Mouse (Mus musculus): ENCODE measurements around the gene Pemt. TPM values are rescaled to one million over a fixed set of nuclear protein-coding genes. Genes with fewer than 3 reads are reported as not detected.

Pemt gene
- polyA plus RNA-seq (2014; fragmentation: Nextera tagmentation; extraction: Ambion mirVana) = 6.2 and 7.7 TPM in 2 replicates

DNA sequence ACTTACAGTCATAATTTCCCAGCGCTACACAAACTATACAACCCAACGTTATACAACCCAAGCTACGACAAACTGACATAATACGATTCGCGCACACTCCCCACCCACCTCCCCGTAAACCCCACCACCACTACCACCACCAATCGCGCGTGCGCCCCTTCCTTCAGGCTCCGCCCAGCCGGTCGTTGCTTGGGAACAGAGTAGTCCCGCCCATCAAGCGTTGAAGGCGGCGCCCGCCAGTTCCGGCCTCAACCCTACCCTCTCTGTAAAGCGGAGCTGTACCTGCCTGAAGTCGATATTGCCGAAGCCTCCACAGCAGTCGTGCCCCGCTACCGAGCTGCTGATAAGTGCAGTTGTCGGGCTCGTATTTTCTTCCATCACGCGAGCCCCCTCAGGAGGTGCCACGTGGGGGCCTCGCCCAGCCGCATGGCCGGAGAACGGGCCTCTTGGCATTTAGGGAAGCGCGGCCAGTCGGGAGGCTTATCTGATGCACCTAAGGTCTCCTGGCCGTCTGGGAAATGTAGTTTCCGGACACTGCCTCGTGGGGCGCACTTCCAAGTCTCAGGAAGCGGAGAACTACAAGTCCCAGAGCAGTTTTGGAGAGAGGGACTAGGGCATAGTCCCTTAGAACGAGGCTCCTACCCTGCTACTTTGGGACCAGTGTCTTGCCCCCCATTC is at the start of gene Pemt:
TSS of gene Pemt (minus strand) at position 432 of the 678 bp plus-strand sequence.
- under 1% methylated on average over 44 of the region's 44 CpGs for WGBS
- Histone ChIP-seq H3K9ac (ENCODE audit: low read length) (peak within 1 kb of the TSS; percentile 56), H3K36me3 (ENCODE audit: control insufficient read depth, insufficient read depth, low read length) (no peaks in the 10 kb centered on the region), H3K4me3 (ENCODE audit: low read depth, low read length) (peak within 1 kb of the TSS; percentile 40), H3K9me3 (ENCODE audit: control insufficient read depth, low read length) (no peaks in the 10 kb centered on the region), H3K27ac (ENCODE audit: low read depth, low read length) (peak within 1 kb of the TSS; percentile 51; the same call in 1 of the 2 replicates), H3K27me3 (ENCODE audit: control insufficient read depth, insufficient read depth, low read length) (no peaks in the 10 kb centered on the region), H3K4me2 (ENCODE audit: low read depth, low read length, severe bottlenecking) (peak within 1 kb of the TSS; percentile 53), H3K4me1 (replicated peaks; ENCODE audit: control insufficient read depth, insufficient read depth, low read length) (peaks cover 6% of the 10 kb centered on the region; the same call in 1 of the 2 replicates)
- ATAC-seq (replicated peaks; ENCODE audit: low FRiP score) (peak; percentile 98), DNase-seq (ENCODE audit: low spot score) (peak; percentile 97)

GRCm38 (mm10) chr11:60094909-60095810 is 48.9 kb upstream of the Pemt start:
- no peak overlapping the region; the same call in 1 of the 2 replicates for H3K27ac ChIP-seq (ENCODE audit: low read depth, low read length)
- H3K9me3 ChIP-seq (ENCODE audit: control insufficient read depth, low read length) = no peaks in the 10 kb centered on the region
- ATAC-seq (replicated peaks; ENCODE audit: low FRiP score) = no peak
- no peaks in the 10 kb centered on the region for H3K27me3 ChIP-seq (ENCODE audit: control insufficient read depth, insufficient read depth, low read length)
- no peak overlapping the region; the same call in 1 of the 2 replicates for H3K9ac ChIP-seq (ENCODE audit: low read length)
- peaks cover 3% of the 10 kb centered on the region; the same call in 1 of the 2 replicates for H3K4me1 ChIP-seq (replicated peaks; ENCODE audit: control insufficient read depth, insufficient read depth, low read length)
- no peak overlapping the region for H3K4me2 ChIP-seq (ENCODE audit: low read depth, low read length, severe bottlenecking)
- no peaks in the 10 kb centered on the region for H3K36me3 ChIP-seq (ENCODE audit: control insufficient read depth, insufficient read depth, low read length)
- no peak for DNase-seq (ENCODE audit: low spot score)
- no peak overlapping the region for H3K4me3 ChIP-seq (ENCODE audit: low read depth, low read length)
- WGBS = 49% methylated on average over 9 of the region's 9 CpGs

GRCm38 (mm10) chr11:60093984-60094587 is 47.8 kb upstream of the Pemt start:
- Histone ChIP-seq H3K4me3 (ENCODE audit: low read depth, low read length) (no peak overlapping the region), H3K9ac (ENCODE audit: low read length) (0 out of 2 replicates have a peak overlapping the region, but pooled peaks have one; percentile 27), H3K27me3 (ENCODE audit: control insufficient read depth, insufficient read depth, low read length) (no peaks in the 10 kb centered on the region), H3K9me3 (ENCODE audit: control insufficient read depth, low read length) (no peaks in the 10 kb centered on the region), H3K4me1 (replicated peaks; ENCODE audit: control insufficient read depth, insufficient read depth, low read length) (peaks cover 3% of the 10 kb centered on the region; the same call in 1 of the 2 replicates), H3K27ac (ENCODE audit: low read depth, low read length) (no peak overlapping the region), H3K4me2 (ENCODE audit: low read depth, low read length, severe bottlenecking) (no peak overlapping the region), H3K36me3 (ENCODE audit: control insufficient read depth, insufficient read depth, low read length) (no peaks in the 10 kb centered on the region)
- DNase-seq (ENCODE audit: low spot score) (no peak), ATAC-seq (replicated peaks; ENCODE audit: low FRiP score) (no peak)
- WGBS = 32% methylated on average over 7 of the region's 7 CpGs

GRCm38 (mm10) chr11:60093227-60093626 is 46.9 kb upstream of the Pemt start:
- Histone ChIP-seq H3K4me3 (ENCODE audit: low read depth, low read length) (no peak overlapping the region), H3K36me3 (ENCODE audit: control insufficient read depth, insufficient read depth, low read length) (no peaks in the 10 kb centered on the region), H3K9ac (ENCODE audit: low read length) (no peak overlapping the region), H3K9me3 (ENCODE audit: control insufficient read depth, low read length) (no peaks in the 10 kb centered on the region), H3K27me3 (ENCODE audit: control insufficient read depth, insufficient read depth, low read length) (no peaks in the 10 kb centered on the region), H3K4me1 (replicated peaks; ENCODE audit: control insufficient read depth, insufficient read depth, low read length) (peaks cover 3% of the 10 kb centered on the region; the same call in 1 of the 2 replicates), H3K4me2 (ENCODE audit: low read depth, low read length, severe bottlenecking) (no peak overlapping the region), H3K27ac (ENCODE audit: low read depth, low read length) (no peak overlapping the region)
- DNase-seq (ENCODE audit: low spot score) (no peak), ATAC-seq (replicated peaks; ENCODE audit: low FRiP score) (no peak)

GRCm38 (mm10) chr11:60091422-60091761 is 45.1 kb upstream of the Pemt start:
- H3K9ac ChIP-seq (ENCODE audit: low read length) = no peak overlapping the region
- no peak for DNase-seq (ENCODE audit: low spot score)
- H3K9me3 ChIP-seq (ENCODE audit: control insufficient read depth, low read length) = no peaks in the 10 kb centered on the region
- no peak overlapping the region for H3K4me2 ChIP-seq (ENCODE audit: low read depth, low read length, severe bottlenecking)
- H3K4me1 ChIP-seq (replicated peaks; ENCODE audit: control insufficient read depth, insufficient read depth, low read length) = peaks cover 3% of the 10 kb centered on the region; the same call in 1 of the 2 replicates
- no peaks in the 10 kb centered on the region for H3K36me3 ChIP-seq (ENCODE audit: control insufficient read depth, insufficient read depth, low read length)
- H3K27ac ChIP-seq (ENCODE audit: low read depth, low read length) = no peak overlapping the region
- WGBS = 72% methylated on average over 7 of the region's 7 CpGs
- H3K27me3 ChIP-seq (ENCODE audit: control insufficient read depth, insufficient read depth, low read length) = no peaks in the 10 kb centered on the region
- H3K4me3 ChIP-seq (ENCODE audit: low read depth, low read length) = no peak overlapping the region
- no peak for ATAC-seq (replicated peaks; ENCODE audit: low FRiP score)

GRCm38 (mm10) chr11:60090696-60091421 is 44.6 kb upstream of the Pemt start:
- Histone ChIP-seq H3K27me3 (ENCODE audit: control insufficient read depth, insufficient read depth, low read length) (no peaks in the 10 kb centered on the region), H3K36me3 (ENCODE audit: control insufficient read depth, insufficient read depth, low read length) (no peaks in the 10 kb centered on the region), H3K9me3 (ENCODE audit: control insufficient read depth, low read length) (no peaks in the 10 kb centered on the region), H3K9ac (ENCODE audit: low read length) (no peak overlapping the region), H3K4me2 (ENCODE audit: low read depth, low read length, severe bottlenecking) (no peak overlapping the region), H3K4me1 (replicated peaks; ENCODE audit: control insufficient read depth, insufficient read depth, low read length) (peaks cover 3% of the 10 kb centered on the region; the same call in 1 of the 2 replicates), H3K27ac (ENCODE audit: low read depth, low read length) (no peak overlapping the region), H3K4me3 (ENCODE audit: low read depth, low read length) (no peak overlapping the region)
- ATAC-seq (replicated peaks; ENCODE audit: low FRiP score) (no peak), DNase-seq (ENCODE audit: low spot score) (no peak)
- 82% methylated on average over 5 of the region's 5 CpGs for WGBS

DNA sequence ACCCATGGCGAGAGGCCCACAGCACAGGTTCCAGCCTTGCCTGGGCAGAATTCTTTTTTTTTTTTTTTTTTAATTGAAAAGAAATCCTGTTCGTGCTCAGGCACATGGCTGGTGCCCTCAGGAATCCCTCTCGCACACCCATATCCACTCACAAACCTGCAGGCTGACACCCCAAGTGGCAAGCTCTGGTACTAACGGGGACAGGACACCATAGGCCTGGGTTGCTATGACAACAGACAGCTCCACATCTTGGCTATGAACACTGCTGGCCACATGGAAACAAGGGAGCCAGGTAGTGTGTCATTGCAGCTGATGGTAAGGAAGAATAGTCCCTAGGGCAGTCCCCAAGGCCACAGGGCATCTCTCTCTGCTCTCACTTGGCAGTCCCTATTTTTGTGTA is 42.7 kb upstream of the Pemt start:
- peak; percentile 66 for DNase-seq (ENCODE audit: low spot score)
- no peak overlapping the region for H3K9ac ChIP-seq (ENCODE audit: low read length)
- H3K27me3 ChIP-seq (ENCODE audit: control insufficient read depth, insufficient read depth, low read length) = no peaks in the 10 kb centered on the region
- no peak overlapping the region for H3K4me3 ChIP-seq (ENCODE audit: low read depth, low read length)
- H3K4me2 ChIP-seq (ENCODE audit: low read depth, low read length, severe bottlenecking) = no peak overlapping the region
- H3K36me3 ChIP-seq (ENCODE audit: control insufficient read depth, insufficient read depth, low read length) = no peaks in the 10 kb centered on the region
- ATAC-seq (replicated peaks; ENCODE audit: low FRiP score) = no peak; the same call in 1 of the 2 replicates
- no peaks in the 10 kb centered on the region for H3K9me3 ChIP-seq (ENCODE audit: control insufficient read depth, low read length)
- no peak overlapping the region for H3K27ac ChIP-seq (ENCODE audit: low read depth, low read length)
- 45% methylated on average over 4 of the region's 4 CpGs for WGBS
- H3K4me1 ChIP-seq (replicated peaks; ENCODE audit: control insufficient read depth, insufficient read depth, low read length) = no peaks in the 10 kb centered on the region

GRCm38 (mm10) chr11:60086676-60087075 is 40.4 kb upstream of the Pemt start:
- H3K4me1 ChIP-seq (replicated peaks; ENCODE audit: control insufficient read depth, insufficient read depth, low read length) = no peaks in the 10 kb centered on the region
- no peak overlapping the region for H3K9ac ChIP-seq (ENCODE audit: low read length)
- no peaks in the 10 kb centered on the region for H3K9me3 ChIP-seq (ENCODE audit: control insufficient read depth, low read length)
- no peaks in the 10 kb centered on the region for H3K36me3 ChIP-seq (ENCODE audit: control insufficient read depth, insufficient read depth, low read length)
- no peak overlapping the region for H3K4me3 ChIP-seq (ENCODE audit: low read depth, low read length)
- H3K4me2 ChIP-seq (ENCODE audit: low read depth, low read length, severe bottlenecking) = no peak overlapping the region
- no peaks in the 10 kb centered on the region for H3K27me3 ChIP-seq (ENCODE audit: control insufficient read depth, insufficient read depth, low read length)
- no peak for ATAC-seq (replicated peaks; ENCODE audit: low FRiP score)
- no peak for DNase-seq (ENCODE audit: low spot score)
- H3K27ac ChIP-seq (ENCODE audit: low read depth, low read length) = no peak overlapping the region
- WGBS = 78% methylated on average over 1 of the region's 1 CpGs
